Mouse (Mus musculus): ENCODE data around the gene Tm6sf2.

Gene Tm6sf2

DNA sequence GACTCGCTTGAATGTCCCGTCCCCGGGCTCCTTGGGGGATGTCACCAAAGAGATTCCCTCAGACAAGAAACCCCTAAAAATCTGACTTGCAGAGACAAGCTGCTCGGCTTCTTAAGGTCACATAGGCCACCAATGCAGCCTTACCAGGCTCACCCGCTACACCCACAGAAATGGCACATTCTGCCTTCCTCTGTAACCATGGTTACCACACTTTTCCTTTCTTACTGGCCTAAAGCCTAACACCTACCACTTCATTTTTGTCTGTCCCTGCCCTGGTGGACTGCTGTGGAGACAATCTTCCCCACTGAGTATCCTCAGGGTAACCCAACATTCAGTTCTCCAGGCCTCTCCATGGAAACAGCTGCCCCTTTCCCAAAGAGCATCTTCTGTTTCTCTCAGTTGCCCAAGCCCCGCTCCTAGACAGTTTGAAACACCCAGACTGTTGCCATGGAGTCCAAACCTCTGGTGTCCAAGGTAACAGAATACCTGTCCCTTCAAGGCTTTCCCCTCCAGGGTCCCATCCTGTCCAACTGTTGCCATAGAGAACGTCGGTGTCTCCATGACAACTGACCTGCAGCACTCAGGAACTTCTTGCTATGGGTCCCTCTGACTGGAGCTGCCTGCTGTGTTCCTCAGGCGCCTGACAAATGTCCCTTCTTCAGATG lies 16.7 kb downstream of the Tm6sf2 start:
- no peak for DNase-seq

DNA sequence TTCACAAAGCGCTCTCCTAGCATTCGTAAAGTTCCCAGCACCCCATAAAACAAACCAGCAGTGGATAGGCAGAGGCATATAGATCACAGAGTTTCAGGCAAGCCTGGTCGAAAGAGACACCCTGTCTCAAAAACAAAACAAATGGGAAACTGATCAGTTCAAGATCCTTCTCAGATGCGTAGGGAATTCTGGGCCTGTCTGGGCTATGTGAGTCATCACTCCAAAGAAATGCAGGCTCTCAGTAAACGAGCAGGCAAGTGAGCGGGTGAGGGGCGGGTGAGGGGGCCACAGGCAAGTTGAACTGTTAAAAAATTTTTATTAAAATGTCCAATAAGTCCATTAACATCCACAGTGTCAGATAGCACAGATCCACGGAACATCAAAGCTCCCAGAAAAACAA lies 20.1 kb downstream of the Tm6sf2 start:
- DNase-seq = no peak

DNA sequence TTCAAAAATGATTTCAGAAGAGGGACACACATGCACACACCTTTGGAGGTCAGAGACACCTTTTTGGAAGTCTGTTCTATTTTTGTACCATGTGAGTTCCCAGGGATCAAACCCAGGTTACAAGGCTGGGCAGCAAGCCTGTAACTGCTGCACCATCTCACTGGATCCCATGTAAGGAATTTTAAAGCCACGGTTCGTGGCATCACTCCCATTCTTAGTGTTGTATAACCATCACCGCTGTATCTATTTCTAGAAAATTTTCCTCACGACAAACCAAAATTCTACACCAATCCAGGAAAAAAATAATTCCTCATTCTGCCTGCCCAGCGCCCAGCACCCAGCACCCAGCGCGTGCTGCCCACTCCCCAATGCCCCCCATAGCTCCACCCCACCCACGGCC lies 26.6 kb downstream of the Tm6sf2 start:
- DNase-seq = no peak

DNA sequence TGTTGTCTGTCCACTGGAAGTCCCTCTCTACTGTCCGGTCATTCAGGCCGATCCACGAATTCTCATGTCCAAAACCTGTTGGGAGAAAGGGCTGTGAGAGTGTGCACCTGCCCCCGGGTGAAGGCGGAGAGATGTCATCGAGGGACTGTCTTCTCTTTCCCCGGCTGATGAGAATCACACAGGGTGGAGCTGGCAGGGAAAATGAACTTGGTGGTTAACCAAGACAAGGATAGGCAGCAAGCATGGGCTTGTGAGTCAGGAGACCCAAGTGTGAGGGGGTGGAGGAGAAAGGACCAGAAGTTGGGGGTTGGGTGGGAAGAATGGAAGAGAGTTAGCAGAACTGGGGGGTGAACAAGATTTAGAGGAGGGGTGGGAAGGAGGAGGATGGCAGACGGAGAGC lies 27.5 kb downstream of the Tm6sf2 start:
- DNase-seq = no peak

DNA sequence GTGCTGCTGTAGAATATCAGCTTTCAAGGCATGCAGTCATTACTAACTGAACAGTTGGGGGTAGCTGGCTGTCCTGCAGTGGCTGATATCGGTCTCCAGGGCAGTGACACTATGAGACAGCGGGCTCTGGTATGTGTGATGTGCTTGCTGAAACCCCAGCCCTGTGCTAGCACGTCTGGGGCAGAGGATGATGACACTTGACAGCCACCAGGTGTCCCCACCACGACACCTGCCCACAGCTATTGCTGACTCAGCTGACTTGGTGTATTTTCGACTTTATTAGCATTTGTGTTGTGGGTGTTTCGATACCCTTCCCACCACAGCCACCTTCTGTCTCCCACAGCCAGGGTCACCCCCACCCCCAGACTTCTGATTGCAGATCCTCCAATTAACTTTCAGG lies 31.8 kb downstream of the Tm6sf2 start:
- peak; percentile 35 for DNase-seq

DNA sequence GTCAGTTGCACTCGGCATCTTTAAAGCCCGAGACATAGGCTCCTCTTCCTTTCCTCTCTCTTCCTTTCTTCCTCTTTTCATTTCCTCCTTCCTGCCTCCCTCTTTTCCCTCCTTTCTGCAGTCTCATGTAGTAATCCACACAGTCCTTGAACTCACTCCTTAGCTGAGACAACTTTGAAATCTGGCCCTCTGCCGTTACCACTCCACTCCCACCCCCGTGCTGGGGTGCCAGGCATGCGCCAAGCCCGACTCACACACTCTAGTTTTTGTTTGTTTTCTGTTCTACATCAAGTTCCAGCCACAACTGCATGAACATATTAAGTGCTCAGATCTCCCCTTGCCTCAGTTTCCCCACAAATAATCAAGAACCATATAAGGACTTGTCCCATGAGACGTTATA lies 32.2 kb downstream of the Tm6sf2 start:
- no peak for DNase-seq

DNA sequence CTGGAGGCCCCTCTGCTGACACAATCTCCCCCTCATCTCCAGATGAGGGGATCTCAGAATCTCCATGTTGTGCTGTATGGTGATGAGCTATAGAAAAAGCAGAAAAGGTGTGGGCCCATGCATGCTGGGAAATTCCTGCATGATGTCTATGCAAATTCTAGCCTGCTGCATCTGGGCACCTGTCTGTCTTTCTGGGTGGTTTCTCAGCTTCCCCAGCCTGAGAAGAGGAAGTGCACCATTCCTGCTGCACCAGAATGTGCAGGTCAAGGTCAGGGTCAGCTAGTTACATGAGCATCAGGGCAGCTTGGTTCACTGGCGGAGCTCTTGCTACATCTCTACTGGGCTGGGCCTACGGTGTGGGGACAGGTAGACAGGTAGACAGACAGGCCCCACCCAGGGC lies 37.7 kb downstream of the Tm6sf2 start:
- DNase-seq = no peak

DNA sequence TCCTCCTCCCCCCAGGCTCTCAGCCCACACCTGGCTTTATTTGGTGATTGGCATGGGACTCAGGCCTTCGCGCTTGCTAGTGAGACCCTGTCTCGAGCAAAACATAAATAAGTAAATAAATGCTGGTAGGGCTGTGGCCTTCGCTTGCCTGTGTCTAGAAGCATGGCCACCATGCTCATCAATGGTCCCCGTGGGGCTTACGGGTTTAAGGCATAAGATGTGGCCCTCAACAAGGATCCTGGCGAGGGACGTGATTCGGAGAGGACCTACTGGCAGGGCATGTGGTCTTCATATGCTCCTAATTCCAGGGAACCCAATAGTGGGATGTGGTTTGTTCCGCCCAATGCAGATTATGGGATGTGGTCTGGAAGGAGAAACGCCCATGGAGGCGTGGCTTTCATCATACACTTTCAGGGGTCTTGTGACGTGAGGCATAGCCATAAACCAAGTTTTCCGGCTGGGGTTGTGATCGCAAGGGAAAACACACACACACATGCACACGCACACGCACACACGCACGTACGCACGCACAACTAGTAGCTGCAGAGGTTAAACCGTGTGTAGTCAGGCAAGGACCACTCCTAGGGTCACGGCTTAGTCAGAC lies 38.6 kb downstream of the Tm6sf2 start:
- DNase-seq = no peak

DNA sequence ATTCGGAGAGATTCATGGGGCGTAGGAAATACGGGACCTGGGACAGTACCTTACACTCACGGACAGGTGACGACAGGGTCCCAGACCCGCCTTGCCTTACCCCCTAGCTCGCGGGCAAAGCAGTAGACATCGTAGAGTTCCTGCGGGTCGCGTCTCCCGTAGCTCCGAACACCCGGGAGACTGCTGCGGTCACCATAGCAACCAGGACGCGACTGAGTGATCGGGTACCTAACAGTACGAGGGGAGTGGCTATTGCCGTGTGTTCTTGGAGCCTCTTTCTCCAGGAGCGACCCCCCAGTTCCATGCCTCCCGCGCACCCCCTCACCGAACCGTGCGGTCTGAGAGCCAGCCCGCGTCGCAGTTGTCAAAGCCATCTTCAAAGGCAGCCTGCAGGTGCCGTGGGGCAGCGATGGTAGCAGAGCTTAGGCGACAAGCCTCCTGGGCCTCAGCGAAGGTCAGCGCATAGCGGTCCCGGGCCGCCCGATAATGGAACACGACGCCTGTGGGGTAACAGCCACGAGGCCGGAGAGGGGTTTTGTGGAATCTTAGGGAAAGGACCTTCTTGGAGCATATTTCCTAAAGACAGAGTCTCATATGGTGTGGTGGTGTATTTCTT lies 39.8 kb downstream of the Tm6sf2 start:
- DNase-seq = no peak

DNA sequence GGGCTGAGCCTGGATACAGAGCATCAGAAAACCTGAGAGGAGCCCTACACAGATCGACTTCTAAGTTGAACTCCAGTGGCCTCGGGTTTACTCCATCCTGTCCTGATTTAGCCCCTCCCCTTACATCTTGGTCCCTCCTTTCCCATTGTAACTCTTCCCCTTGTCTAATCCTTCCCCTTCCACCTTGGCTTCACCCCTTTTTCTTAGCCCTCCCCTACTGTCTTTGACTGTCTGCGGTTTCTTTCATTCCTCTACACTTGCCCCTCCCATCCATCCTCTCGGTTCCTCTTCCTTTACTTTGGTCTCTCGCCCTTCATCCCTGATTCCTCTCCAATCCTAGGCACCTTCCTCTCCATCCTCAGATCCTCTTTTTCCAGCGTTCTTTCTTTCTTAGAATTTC lies 41.8 kb downstream of the Tm6sf2 start:
- DNase-seq = no peak

DNA sequence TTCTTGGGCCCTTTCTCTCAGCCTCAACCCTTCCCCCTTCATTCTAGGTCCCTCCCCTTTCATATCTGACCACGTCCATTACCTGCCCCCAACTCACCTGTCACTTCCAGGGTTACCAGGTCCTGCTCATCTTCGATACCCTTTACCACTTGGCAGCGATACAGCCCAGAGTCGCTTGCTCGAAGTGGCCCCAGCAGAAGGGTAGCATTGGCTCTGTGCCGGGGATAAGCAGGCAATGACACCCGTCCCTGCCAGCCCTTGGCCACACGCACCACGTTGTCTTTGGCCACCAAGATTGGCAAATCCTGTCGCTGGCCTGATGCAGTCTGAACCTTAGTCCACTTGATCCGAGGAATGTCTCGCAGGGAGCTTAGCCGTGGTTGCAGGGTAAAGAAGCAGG lies 42.2 kb downstream of the Tm6sf2 start:
- no peak for DNase-seq

DNA sequence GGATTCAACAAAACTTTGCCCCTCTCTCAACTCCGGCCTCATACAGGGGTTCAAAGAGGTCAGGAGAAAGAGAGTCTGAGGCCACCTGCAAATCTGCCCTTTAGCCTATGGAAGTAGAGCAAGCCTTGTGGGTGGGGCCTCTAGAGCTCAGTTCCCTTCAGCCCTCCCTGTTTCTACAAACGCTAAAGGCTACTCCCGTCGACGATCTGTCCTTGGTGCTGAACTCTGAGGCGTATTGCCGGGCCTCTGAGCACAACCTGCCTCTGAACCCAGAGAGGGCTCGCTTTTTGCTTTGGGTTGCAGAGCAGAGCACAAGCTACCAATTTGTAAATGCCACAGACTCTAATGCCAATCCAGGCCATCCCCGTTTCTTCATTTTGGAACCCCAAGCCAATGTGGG lies 44.9 kb downstream of the Tm6sf2 start:
- peak; percentile 49 for DNase-seq

DNA sequence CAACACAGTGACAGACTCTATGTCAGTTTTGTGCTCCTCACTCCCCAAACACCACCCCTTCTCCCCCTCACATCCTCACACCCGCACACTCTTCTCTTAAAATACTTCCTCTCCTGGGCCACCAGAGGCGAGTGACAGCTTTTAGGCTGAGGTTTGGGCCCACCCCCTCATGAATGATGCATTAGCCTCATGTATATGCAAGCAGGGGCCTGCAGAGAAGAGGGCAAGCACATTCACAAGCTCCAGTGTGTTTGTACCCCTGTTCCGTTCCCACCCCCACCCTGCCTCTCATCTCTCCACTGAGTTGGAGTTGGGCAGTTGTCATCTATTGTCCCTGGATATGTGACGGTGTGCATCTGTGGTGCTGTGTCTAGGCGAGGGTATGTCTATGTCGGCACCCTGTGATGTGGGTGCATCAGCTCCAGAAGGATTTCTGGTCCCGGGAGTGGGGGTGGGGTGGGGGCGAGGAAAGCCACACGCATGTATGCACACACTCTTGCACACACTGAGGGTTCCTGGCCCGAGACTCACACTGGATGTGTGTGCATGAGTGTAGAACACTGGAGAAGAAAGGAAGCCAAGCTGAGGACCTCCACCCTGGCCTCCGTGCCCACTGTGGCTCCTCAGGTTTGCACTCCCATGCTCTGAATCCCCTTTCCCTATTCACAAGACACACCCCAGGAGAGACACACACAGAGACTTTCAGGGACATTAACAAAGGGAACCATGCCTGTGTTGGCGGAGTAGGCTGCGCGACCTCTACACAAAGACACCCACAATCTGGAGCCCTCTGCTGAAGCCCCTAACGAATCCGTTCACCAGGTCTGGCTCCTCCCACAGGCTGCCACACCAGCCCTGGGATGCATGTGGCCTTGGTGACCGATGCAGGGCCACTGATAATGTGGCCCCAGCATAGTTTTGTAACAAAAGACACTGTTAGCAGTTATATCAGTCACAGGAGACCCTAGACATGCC lies 46.3 kb downstream of the Tm6sf2 start:
- no peak for DNase-seq

DNA sequence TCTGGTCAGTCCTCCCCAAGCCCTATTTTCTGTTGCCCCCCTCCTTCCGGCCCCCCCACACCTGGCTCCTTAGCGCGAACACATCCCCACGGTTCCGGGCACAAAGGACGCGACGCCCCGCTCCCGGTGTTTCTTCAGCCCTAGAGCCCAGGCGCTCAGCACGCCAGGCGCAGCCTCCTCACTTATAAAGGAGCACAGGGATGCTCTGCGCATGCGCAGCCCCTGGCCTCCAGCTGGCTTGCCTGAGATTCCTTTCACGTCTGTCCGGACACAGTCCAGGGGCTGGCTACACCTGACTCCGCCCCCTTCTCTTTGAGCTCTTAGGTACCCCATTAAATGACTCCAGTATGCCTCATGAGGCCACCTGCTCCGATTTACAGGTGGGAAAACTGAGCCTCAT lies 47.9 kb downstream of the Tm6sf2 start, which contains the start of gene Ncan:
Ncan (minus strand) TSS at position 207 of the 400 bp plus-strand sequence.
- peak; percentile 53 for DNase-seq

DNA sequence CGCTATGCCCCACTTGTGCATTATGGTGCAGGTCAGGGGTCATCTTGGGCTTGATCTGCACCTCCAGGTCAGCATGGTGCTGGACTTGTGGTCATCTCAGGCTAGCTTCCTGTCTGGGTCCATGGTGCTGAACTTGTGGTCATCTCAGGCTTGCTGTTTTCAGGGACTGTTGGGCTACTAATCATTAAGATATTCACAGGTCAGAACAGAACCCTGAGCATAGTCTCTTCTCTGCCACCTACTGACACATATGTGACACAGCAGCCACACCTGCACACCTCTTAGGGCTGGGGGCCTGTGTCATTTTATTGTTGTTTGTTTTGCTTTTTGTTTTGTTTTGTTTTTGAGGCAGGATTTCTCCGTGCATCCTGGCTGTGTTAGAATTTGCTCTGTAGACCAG lies 50.1 kb downstream of the Tm6sf2 start:
- DNase-seq = no peak

DNA sequence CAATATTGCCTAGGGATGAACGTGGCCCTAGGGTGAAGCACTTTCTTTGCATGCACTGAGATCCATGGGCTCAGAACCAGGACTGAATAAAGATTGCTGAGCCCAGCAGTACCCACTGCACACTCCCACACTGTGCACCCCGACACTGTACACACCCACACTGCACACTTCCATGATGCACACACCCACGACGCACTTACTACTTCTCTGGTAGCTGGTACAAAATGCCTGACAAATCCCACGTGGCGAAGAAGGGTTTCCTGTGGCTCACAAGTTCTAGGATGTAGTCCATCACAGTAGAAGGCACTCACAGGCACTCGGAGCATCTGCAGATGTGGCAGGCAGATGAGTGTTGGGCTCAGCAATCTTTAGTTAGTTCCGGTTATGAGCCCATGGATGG lies 52.3 kb downstream of the Tm6sf2 start:
- no peak for DNase-seq

DNA sequence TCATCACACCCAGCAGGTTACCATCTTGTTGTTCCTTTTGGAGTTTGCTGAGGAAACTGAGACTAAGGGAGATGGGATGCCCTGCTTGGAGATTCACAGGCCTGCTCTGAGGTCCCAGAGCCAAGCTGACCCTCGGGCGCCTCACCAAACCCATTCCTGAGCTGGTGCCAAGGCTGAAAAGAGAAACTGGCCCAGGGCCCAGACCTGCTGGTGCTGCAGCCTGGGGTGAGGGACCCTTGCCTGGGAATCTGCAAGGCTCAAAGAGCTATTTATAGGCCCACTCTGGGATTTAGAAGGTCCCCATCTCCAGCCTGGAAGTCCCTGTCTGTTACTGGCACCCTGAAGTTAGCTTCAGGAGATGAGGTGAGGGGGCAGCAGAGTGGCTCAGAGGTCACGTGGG lies 55.7 kb downstream of the Tm6sf2 start:
- DNase-seq = peak; percentile 66

DNA sequence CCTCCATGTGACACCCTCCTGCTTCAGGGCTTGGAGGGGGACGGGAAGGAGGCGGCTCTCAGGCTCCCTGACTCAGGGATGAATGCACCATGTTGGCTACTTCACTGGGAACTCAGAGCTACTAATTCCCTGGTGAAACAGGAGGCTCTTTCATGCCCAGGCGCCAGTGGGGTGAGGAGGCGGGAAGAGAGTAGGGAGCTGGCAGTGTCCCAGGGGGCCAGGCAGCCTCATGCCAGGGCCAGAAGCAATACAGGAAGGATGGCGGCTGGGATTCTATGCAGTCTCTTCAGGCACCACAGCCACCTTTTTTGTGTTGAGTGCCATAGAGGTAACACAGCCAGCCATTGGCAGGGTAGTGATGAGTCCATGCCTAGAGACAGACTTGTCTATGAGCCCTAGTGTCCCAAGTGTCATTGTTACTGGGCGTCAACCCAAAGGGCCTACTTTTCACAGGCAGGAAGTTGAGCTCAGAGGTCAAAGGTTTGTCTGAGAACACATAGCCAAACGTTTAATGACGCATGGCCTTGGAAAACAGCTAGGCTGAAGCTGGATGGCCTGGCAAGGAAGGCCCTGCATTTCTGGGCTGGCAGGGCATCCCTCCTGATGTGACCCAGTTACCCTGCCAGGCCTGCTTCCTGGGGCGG lies 56.7 kb downstream of the Tm6sf2 start:
- DNase-seq = peak; percentile 70

Data from lung, postnatal 10 days (tissue).